Mouse (Mus musculus) intestine, embryonic 16.5 days (tissue): ENCODE measurements around the gene Spn. TPM values are rescaled to one million over a fixed set of nuclear protein-coding genes. Genes with fewer than 3 reads are reported as not detected.
A peak's percentile ranks its signal among the peaks of the same experiment; 100 is the strongest.

Experiments
- ATAC-seq: fragments of 200-750 bp; cut with Nextera tagmentation; 2 replicates; pipeline ENCODE4 v1.8.0; 2017; ENCODE audit warnings: moderate TSS enrichment, moderate library complexity
- H3K27ac ChIP-seq: fragments of 300-500 bp; sonication (generic); 2 replicates; pipeline ENCODE4 v1.5.1; 2014; ENCODE audit warnings: mild to moderate bottlenecking, low read length
- H3K27me3 ChIP-seq: fragments of 300-500 bp; sonication (generic); replicated peaks from 2 replicates; pipeline ENCODE4 v1.6.1; 2014; ENCODE audit warnings: low read length, control low read depth, mixed read lengths; ENCODE audit not compliant: control insufficient read depth, insufficient read depth
- H3K36me3 ChIP-seq: fragments of 300-500 bp; sonication (generic); 2 replicates; pipeline ENCODE4 v1.6.1; 2014; ENCODE audit warnings: low read length, control low read depth; ENCODE audit not compliant: control insufficient read depth, insufficient read depth
- H3K4me1 ChIP-seq: fragments of 300-500 bp; sonication (generic); 2 replicates; pipeline ENCODE4 v1.6.1; 2014; ENCODE audit warnings: low read length, control low read depth, mixed read lengths; ENCODE audit not compliant: control insufficient read depth, insufficient read depth
- H3K4me2 ChIP-seq: fragments of 300-500 bp; sonication (generic); 2 replicates; pipeline ENCODE4 v1.6.1; 2014; ENCODE audit warnings: low read depth, low read length, control low read depth
- H3K4me3 ChIP-seq: fragments of 300-500 bp; sonication (generic); 2 replicates; pipeline ENCODE4 v1.5.1; 2014; ENCODE audit warnings: mild to moderate bottlenecking, low read length
- H3K9ac ChIP-seq: fragments of 300-500 bp; sonication (generic); 2 replicates; pipeline ENCODE4 v1.6.1; 2014; ENCODE audit warnings: low read depth, low read length
- H3K9me3 ChIP-seq: fragments of 300-500 bp; sonication (generic); 2 replicates; pipeline ENCODE4 v1.6.1; 2016; ENCODE audit warnings: low read length, control low read depth; ENCODE audit not compliant: control insufficient read depth
- WGBS: fragments of 180-500 bp; shearing (Covaris S2); extraction: QIAGEN DNeasy Blood & Tissue Kit; methylation state at CpG from one replicate; pipeline ENCODE4 v1.1.7; 2014; 5-methylcytosine and 5-hydroxymethylcytosine counted together
- polyA plus RNA-seq: library from polyadenylated mRNA; unstranded; fragments of >200 nt; fragmentation: Nextera tagmentation; extraction: Ambion mirVana; gene quantifications from 2 replicates; pipeline ENCODE4 v1.2.1, GENCODE M21; 2015

The Spn gene
- polyA plus RNA-seq, 1 experiment from 2014 or later: 0.26 TPM

- no peaks in the 10 kb centered on the region for H3K27me3 ChIP-seq
- no peak overlapping the region for H3K9ac ChIP-seq
- peaks cover 24% of the 10 kb centered on the region for H3K4me1 ChIP-seq
- H3K4me3 ChIP-seq: no peak overlapping the region
- WGBS: 72% methylated on average over 11 of the region's 11 CpGs
- ATAC-seq: no peak
- H3K9me3 ChIP-seq: no peaks in the 10 kb centered on the region
- no peak overlapping the region for H3K27ac ChIP-seq
- no peak overlapping the region for H3K4me2 ChIP-seq
- no peaks in the 10 kb centered on the region for H3K36me3 ChIP-seq
These were observed 22.7 kb downstream of the Spn start for GRCm38 (mm10) chr7:127114920-127115319.

- ATAC-seq: peak; percentile 77
These were observed 23.9 kb downstream of the Spn start for GRCm38 (mm10) chr7:127113614-127114259.

GRCm38 (mm10) chr7:127112921-127113597, 24.6 kb downstream of the Spn start:
- H3K27ac ChIP-seq: peak overlapping the region; percentile 66; the same call in 1 of the 2 replicates
- H3K27me3 ChIP-seq: no peaks in the 10 kb centered on the region
- 39% methylated on average over 9 of the region's 9 CpGs for WGBS
- H3K36me3 ChIP-seq: no peaks in the 10 kb centered on the region
- peaks cover 19% of the 10 kb centered on the region for H3K4me1 ChIP-seq
- H3K9me3 ChIP-seq: no peaks in the 10 kb centered on the region
- no peak overlapping the region for H3K4me3 ChIP-seq
- H3K9ac ChIP-seq: no peak overlapping the region
- no peak overlapping the region for H3K4me2 ChIP-seq
- no peak for ATAC-seq

More at GRCm38 (mm10) chr7:127113614-127114259, 23.9 kb downstream of the Spn start:
- H3K36me3 ChIP-seq: no peaks in the 10 kb centered on the region
- H3K27me3 ChIP-seq: no peaks in the 10 kb centered on the region
- 35% methylated on average over 12 of the region's 12 CpGs for WGBS
- no peak overlapping the region for H3K9ac ChIP-seq
- H3K4me3 ChIP-seq: no peak overlapping the region
- peaks cover 22% of the 10 kb centered on the region for H3K4me1 ChIP-seq
- H3K4me2 ChIP-seq: peak overlapping the region; percentile 18
- peak overlapping the region; percentile 66 for H3K27ac ChIP-seq
- no peaks in the 10 kb centered on the region for H3K9me3 ChIP-seq

GRCm38 (mm10) chr7:127112251-127112841, 25.3 kb downstream of the Spn start:
- no peaks in the 10 kb centered on the region for H3K36me3 ChIP-seq
- ATAC-seq: no peak
- whole genome bisulfite sequencing: 75% methylated on average over 12 of the region's 12 CpGs
- H3K4me3 ChIP-seq: no peak overlapping the region
- no peaks in the 10 kb centered on the region for H3K9me3 ChIP-seq
- no peak overlapping the region for H3K4me2 ChIP-seq
- H3K4me1 ChIP-seq: peaks cover 14% of the 10 kb centered on the region
- H3K9ac ChIP-seq: no peak overlapping the region
- no peaks in the 10 kb centered on the region for H3K27me3 ChIP-seq
- H3K27ac ChIP-seq: no peak overlapping the region

- Histone ChIP-seq H3K27ac (no peak overlapping the region), H3K36me3 (no peaks in the 10 kb centered on the region), H3K9me3 (no peaks in the 10 kb centered on the region), H3K9ac (no peak overlapping the region), H3K4me1 (peaks cover 14% of the 10 kb centered on the region), H3K27me3 (no peaks in the 10 kb centered on the region), H3K4me2 (no peak overlapping the region), H3K4me3 (no peak overlapping the region)
- 39% methylated on average over 6 of the region's 6 CpGs for WGBS
- ATAC-seq: no peak
These were observed 26.2 kb downstream of the Spn start for GRCm38 (mm10) chr7:127111461-127111860.

- Histone ChIP-seq H3K27ac (no peak overlapping the region), H3K27me3 (no peaks in the 10 kb centered on the region), H3K9me3 (no peaks in the 10 kb centered on the region), H3K4me3 (no peak overlapping the region), H3K4me1 (peaks cover 14% of the 10 kb centered on the region), H3K4me2 (no peak overlapping the region), H3K36me3 (no peaks in the 10 kb centered on the region), H3K9ac (no peak overlapping the region)
- no peak for ATAC-seq
- WGBS: 41% methylated on average over 18 of the region's 18 CpGs
These were observed 27.2 kb downstream of the Spn start for GRCm38 (mm10) chr7:127110239-127111007.

- H3K9me3 ChIP-seq: no peaks in the 10 kb centered on the region
- H3K4me2 ChIP-seq: no peak overlapping the region
- H3K9ac ChIP-seq: no peak overlapping the region
- no peak overlapping the region for H3K27ac ChIP-seq
- H3K4me1 ChIP-seq: peaks cover 9% of the 10 kb centered on the region
- H3K4me3 ChIP-seq: no peak overlapping the region
- WGBS: 76% methylated on average over 7 of the region's 7 CpGs
- no peaks in the 10 kb centered on the region for H3K27me3 ChIP-seq
- ATAC-seq: no peak
- H3K36me3 ChIP-seq: no peaks in the 10 kb centered on the region
These were observed 32.1 kb downstream of the Spn start for GRCm38 (mm10) chr7:127105551-127105950.

GRCm38 (mm10) chr7:127104560-127105332, 32.9 kb downstream of the Spn start:
- Histone ChIP-seq H3K4me1 (peaks cover 9% of the 10 kb centered on the region), H3K27ac (peak overlapping the region; percentile 43; the same call in 1 of the 2 replicates), H3K4me3 (peak overlapping the region; percentile 40), H3K36me3 (no peaks in the 10 kb centered on the region), H3K4me2 (peak overlapping the region; percentile 57), H3K9me3 (no peaks in the 10 kb centered on the region), H3K27me3 (no peaks in the 10 kb centered on the region), H3K9ac (peak overlapping the region; percentile 64)
- ATAC-seq: peak; percentile 89
- WGBS: 13% methylated on average over 17 of the region's 17 CpGs
